ENCODE assay signal across 8 mouse cellular contexts in genomic region chr7:19306819-19307738, GRCm38 (mm10). TPM values are rescaled to one million over a fixed set of nuclear protein-coding genes. Genes with fewer than 3 reads are reported as not detected.
DNase-seq lines count a peak whose midpoint lies in the region; ATAC-seq and TF ChIP-seq lines count a peak whose summit lies in the region.

No protein-coding gene starts in this region.

- DNase-seq in heart, postnatal 36 days: no peak
- DNase-seq in neural tube, embryonic 10.5 days (ENCODE audit: extremely low spot score, low spot score): no peak
- DNase-seq in stomach, postnatal 0 days (ENCODE audit: low spot score): no peak
- DNase-seq in layer of hippocampus, postnatal 14 days (ENCODE audit: low spot score in 2 of 2): no peak
- DNase-seq in ovary, postnatal 14 days (ENCODE audit: low spot score): no peak

- H3K36me3 ChIP-seq in heart, embryonic 11.5 days (ENCODE audit: control insufficient read depth, insufficient read depth, low read length): no peaks in the 10 kb centered on the region
- H3K36me3 ChIP-seq in neural tube, embryonic 12.5 days: no peaks in the 10 kb centered on the region
- H3K36me3 ChIP-seq in intestine, embryonic 16.5 days (ENCODE audit: control insufficient read depth, insufficient read depth, low read length): no peaks in the 10 kb centered on the region
- H3K36me3 ChIP-seq in stomach, postnatal 0 days (ENCODE audit: control insufficient read depth, insufficient read depth, low read length): no peaks in the 10 kb centered on the region

- intact Hi-C loops in heart, postnatal 36 days (cut with DNase I): no loop called here

- TF ChIP-seq EP300 in stomach, postnatal 0 days (optimal IDR thresholded peaks at IDR 0.05): no peak

- H3K27ac ChIP-seq in heart, embryonic 11.5 days (ENCODE audit: low read depth, low read length): no peak overlapping the region
- H3K27ac ChIP-seq in neural tube, embryonic 12.5 days: no peak overlapping the region
- no peak overlapping the region for H3K27ac ChIP-seq in intestine, embryonic 16.5 days (ENCODE audit: low read length)
- no peak overlapping the region for H3K27ac ChIP-seq in stomach, postnatal 0 days (replicated peaks)

- no peak for TF ChIP-seq CTCF in stomach, postnatal 0 days (IDR thresholded peaks at IDR 0.05; ENCODE audit: low read depth)

- no peak overlapping the region for H3K9ac ChIP-seq in heart, embryonic 11.5 days (ENCODE audit: low read depth, low read length)
- H3K9ac ChIP-seq in neural tube, embryonic 12.5 days: no peak overlapping the region
- H3K9ac ChIP-seq in intestine, embryonic 16.5 days (ENCODE audit: low read depth, low read length): 0 out of 2 replicates have a peak overlapping the region, but pooled peaks have one; percentile 72
- H3K9ac ChIP-seq in stomach, postnatal 0 days (ENCODE audit: low read length): no peak overlapping the region

- no peak for ATAC-seq in heart, embryonic 11.5 days (replicated peaks; ENCODE audit: insufficient number of reproducible peaks, low FRiP score, low TSS enrichment)
- no peak for ATAC-seq in neural tube, embryonic 12.5 days (ENCODE audit: low FRiP score, low read depth)
- ATAC-seq in intestine, embryonic 16.5 days: no peak
- no peak; the same call in 1 of the 2 replicates for ATAC-seq in stomach, postnatal 0 days (ENCODE audit: low FRiP score, low TSS enrichment)

- peak overlapping the region; percentile 98 for H3K4me2 ChIP-seq in heart, embryonic 11.5 days
- H3K4me2 ChIP-seq in neural tube, embryonic 12.5 days (replicated peaks): peak overlapping the region; percentile 90
- H3K4me2 ChIP-seq in intestine, embryonic 16.5 days (ENCODE audit: low read depth, low read length): no peak overlapping the region; the same call in 1 of the 2 replicates
- peak overlapping the region; percentile 99 for H3K4me2 ChIP-seq in stomach, postnatal 0 days (replicated peaks; ENCODE audit: low read depth)

- peaks cover 49% of the 10 kb centered on the region for H3K27me3 ChIP-seq in heart, embryonic 11.5 days (ENCODE audit: control insufficient read depth, insufficient read depth, low read length)
- peaks cover 71% of the 10 kb centered on the region for H3K27me3 ChIP-seq in neural tube, embryonic 12.5 days (replicated peaks)
- peaks cover 42% of the 10 kb centered on the region for H3K27me3 ChIP-seq in intestine, embryonic 16.5 days (replicated peaks; ENCODE audit: control insufficient read depth, insufficient read depth, low read length)
- H3K27me3 ChIP-seq in stomach, postnatal 0 days (ENCODE audit: control insufficient read depth, insufficient read depth, low read length): peaks cover 3% of the 10 kb centered on the region; the same call in 1 of the 2 replicates

- no peaks in the 10 kb centered on the region for H3K9me3 ChIP-seq in heart, embryonic 11.5 days (replicated peaks; ENCODE audit: control insufficient read depth, low read length)
- no peaks in the 10 kb centered on the region for H3K9me3 ChIP-seq in neural tube, embryonic 12.5 days
- no peaks in the 10 kb centered on the region for H3K9me3 ChIP-seq in intestine, embryonic 16.5 days (ENCODE audit: control insufficient read depth, low read length)
- no peaks in the 10 kb centered on the region for H3K9me3 ChIP-seq in stomach, postnatal 0 days (ENCODE audit: control insufficient read depth, low read length)

- no peak overlapping the region for H3K4me3 ChIP-seq in heart, embryonic 11.5 days (ENCODE audit: low read depth, low read length)
- H3K4me3 ChIP-seq in neural tube, embryonic 12.5 days: no peak overlapping the region
- H3K4me3 ChIP-seq in intestine, embryonic 16.5 days (ENCODE audit: low read length): no peak overlapping the region
- H3K4me3 ChIP-seq in stomach, postnatal 0 days (ENCODE audit: low read depth, low read length): no peak overlapping the region

- 65% methylated on average over 25 of the region's 25 CpGs for WGBS in heart, embryonic 11.5 days (ENCODE audit: insufficient replicate concordance)
- 69% methylated on average over 25 of the region's 25 CpGs for WGBS in neural tube, embryonic 12.5 days
- WGBS in intestine, embryonic 16.5 days: 66% methylated on average over 25 of the region's 25 CpGs
- WGBS in stomach, postnatal 0 days: 66% methylated on average over 25 of the region's 25 CpGs

- H3K4me1 ChIP-seq in heart, embryonic 11.5 days (ENCODE audit: control insufficient read depth, insufficient read depth, low read length): peaks cover 28% of the 10 kb centered on the region
- H3K4me1 ChIP-seq in neural tube, embryonic 12.5 days: peaks cover 41% of the 10 kb centered on the region
- peaks cover 26% of the 10 kb centered on the region for H3K4me1 ChIP-seq in intestine, embryonic 16.5 days (ENCODE audit: control insufficient read depth, insufficient read depth, low read length)
- peaks cover 8% of the 10 kb centered on the region; the same call in 1 of the 2 replicates for H3K4me1 ChIP-seq in stomach, postnatal 0 days (replicated peaks; ENCODE audit: control insufficient read depth, insufficient read depth)

RNA-seq across cellular contexts. Expression of gene Fosb, which starts 2.8 kb away (rescaled TPM):
- 0.11 and 0.17 TPM in 2 replicates for polyA plus RNA-seq in heart, embryonic 11.5 days (2014; fragmentation: Nextera tagmentation; extraction: Ambion mirVana)
- total RNA-seq in heart, postnatal 36 days (2021): under 1 TPM; 0.14 to 0.86 TPM
- 0.08 TPM in 1 of 2 replicates, not detected in the other for polyA plus RNA-seq in neural tube, embryonic 12.5 days (2016; fragmentation: Nextera tagmentation; extraction: Ambion mirVana)
- 0.10 and 0.21 TPM in 2 replicates for polyA plus RNA-seq in intestine, embryonic 16.5 days (2015; fragmentation: Nextera tagmentation; extraction: Ambion mirVana)
- 0.21 and 0.38 TPM in 2 replicates for polyA plus RNA-seq in stomach, postnatal 0 days (2015; fragmentation: Nextera tagmentation; extraction: Ambion mirVana)
- 1 to 10 TPM; 6.1 to 6.5 TPM for total RNA-seq in layer of hippocampus, postnatal 14 days (2021)

RNA-seq across cellular contexts. Expression of gene Rtn2, which starts 24.7 kb away (rescaled TPM):
- 25.3 and 31.2 TPM in 2 replicates for polyA plus RNA-seq in heart, embryonic 11.5 days (2014; fragmentation: Nextera tagmentation; extraction: Ambion mirVana)
- 100 to 1,000 TPM; 137 to 148 TPM for total RNA-seq in heart, postnatal 36 days (2021)
- 91.1 and 99.1 TPM in 2 replicates for polyA plus RNA-seq in neural tube, embryonic 12.5 days (2016; fragmentation: Nextera tagmentation; extraction: Ambion mirVana)
- 10.3 and 11.8 TPM in 2 replicates for polyA plus RNA-seq in intestine, embryonic 16.5 days (2015; fragmentation: Nextera tagmentation; extraction: Ambion mirVana)
- 10.1 and 12.1 TPM in 2 replicates for polyA plus RNA-seq in stomach, postnatal 0 days (2015; fragmentation: Nextera tagmentation; extraction: Ambion mirVana)
- total RNA-seq in layer of hippocampus, postnatal 14 days (2021): 100 to 1,000 TPM in 1 of 2 experiments, 10 to 100 TPM in 1; 93.0 to 104 TPM

RNA-seq across cellular contexts. Expression of gene Ppm1n, which starts 27.2 kb away (rescaled TPM):
- 0.34 TPM in 1 of 2 replicates, not detected in the other for polyA plus RNA-seq in heart, embryonic 11.5 days (2014; fragmentation: Nextera tagmentation; extraction: Ambion mirVana)
- not detected for total RNA-seq in heart, postnatal 36 days (2021)
- 0.20 TPM in 1 of 2 replicates, not detected in the other for polyA plus RNA-seq in neural tube, embryonic 12.5 days (2016; fragmentation: Nextera tagmentation; extraction: Ambion mirVana)
- 0.29 and 0.32 TPM in 2 replicates for polyA plus RNA-seq in intestine, embryonic 16.5 days (2015; fragmentation: Nextera tagmentation; extraction: Ambion mirVana)
- 0.17 and 0.21 TPM in 2 replicates for polyA plus RNA-seq in stomach, postnatal 0 days (2015; fragmentation: Nextera tagmentation; extraction: Ambion mirVana)
- total RNA-seq in layer of hippocampus, postnatal 14 days (2021): under 1 TPM in 1 of 2 experiments, not detected in 1; 0.79 TPM

RNA-seq across cellular contexts. Expression of gene Vasp, which starts 35.5 kb away (rescaled TPM):
- 61.9 and 102 TPM in 2 replicates for polyA plus RNA-seq in heart, embryonic 11.5 days (2014; fragmentation: Nextera tagmentation; extraction: Ambion mirVana)
- total RNA-seq in heart, postnatal 36 days (2021): 10 to 100 TPM; 32.6 to 36.1 TPM
- polyA plus RNA-seq in neural tube, embryonic 12.5 days (2016; fragmentation: Nextera tagmentation; extraction: Ambion mirVana): 53.4 and 56.3 TPM in 2 replicates
- 106 and 120 TPM in 2 replicates for polyA plus RNA-seq in intestine, embryonic 16.5 days (2015; fragmentation: Nextera tagmentation; extraction: Ambion mirVana)
- polyA plus RNA-seq in stomach, postnatal 0 days (2015; fragmentation: Nextera tagmentation; extraction: Ambion mirVana): 108 and 120 TPM in 2 replicates
- total RNA-seq in layer of hippocampus, postnatal 14 days (2021): 10 to 100 TPM; 23.2 to 24.2 TPM

RNA-seq across cellular contexts. Expression of gene Ercc1, which starts 37.5 kb away (rescaled TPM):
- polyA plus RNA-seq in heart, embryonic 11.5 days (2014; fragmentation: Nextera tagmentation; extraction: Ambion mirVana): 72.5 and 74.5 TPM in 2 replicates
- total RNA-seq in heart, postnatal 36 days (2021): 10 to 100 TPM; 43.4 to 48.0 TPM
- polyA plus RNA-seq in neural tube, embryonic 12.5 days (2016; fragmentation: Nextera tagmentation; extraction: Ambion mirVana): 103 and 104 TPM in 2 replicates
- polyA plus RNA-seq in intestine, embryonic 16.5 days (2015; fragmentation: Nextera tagmentation; extraction: Ambion mirVana): 45.8 and 51.3 TPM in 2 replicates
- polyA plus RNA-seq in stomach, postnatal 0 days (2015; fragmentation: Nextera tagmentation; extraction: Ambion mirVana): 32.8 and 36.9 TPM in 2 replicates
- 10 to 100 TPM; 38.3 to 44.7 TPM for total RNA-seq in layer of hippocampus, postnatal 14 days (2021)
